Mouse (Mus musculus) megakaryocyte-erythroid progenitor cell, adult 5-6 weeks (primary cell): ENCODE data around the gene Tmem255b. TPM values are rescaled to one million over a fixed set of nuclear protein-coding genes. Genes with fewer than 3 reads are reported as not detected.

Experiments used
- ATAC-seq: replicated peaks from 2 replicates; pipeline ENCODE4 v1.8.0; 2016; ENCODE audit warnings: mild to moderate bottlenecking, inconsistent platforms; ENCODE audit not compliant: severe bottlenecking, poor library complexity, low FRiP score, low TSS enrichment
- total RNA-seq, 2 experiments: library from RNA; stranded (forward) in 1 of 2; stranded (reverse) in 1 of 2; fragments of 200-1000, 215-1000 nt in 1 of 2; fragments of >200 nt in 1 of 2; fragmentation: Nextera tagmentation in 1 of 2; gene quantifications; 2 replicates each; pipeline ENCODE4 v1.2.3; 2014 to 2017

The Tmem255b gene
- total RNA-seq, 2 experiments from 2014 or later, result not detected

GRCm38 (mm10) chr8:13517284-13517781, 82.3 kb downstream of the Tmem255b start:
- ATAC-seq, result no peak

Other genes with a start within 250 kb of the Tmem255b start
- 1.7 and 3.4 TPM in 2 replicates for gene Grtp1, start 234.6 kb upstream of the Tmem255b start, total RNA-seq (2014; fragmentation: Nextera tagmentation)
- gene Grtp1, start 234.6 kb upstream of the Tmem255b start, total RNA-seq (2017), result 1.1 TPM in 1 of 2 replicates, not detected in the other
- gene Adprhl1, start 181.0 kb upstream of the Tmem255b start, total RNA-seq (2014; fragmentation: Nextera tagmentation), result not detected in 2 replicates
- gene Adprhl1, start 181.0 kb upstream of the Tmem255b start, total RNA-seq (2017), result not detected in 2 replicates
- 19.3 and 20.2 TPM in 2 replicates for gene Dcun1d2, start 147.1 kb upstream of the Tmem255b start, total RNA-seq (2014; fragmentation: Nextera tagmentation)
- gene Dcun1d2, start 147.1 kb upstream of the Tmem255b start, total RNA-seq (2017), result 19.0 and 23.1 TPM in 2 replicates
- gene Tmco3, start 147.0 kb upstream of the Tmem255b start, total RNA-seq (2014; fragmentation: Nextera tagmentation), result 12.7 and 14.0 TPM in 2 replicates
- 4.2 and 8.1 TPM in 2 replicates for gene Tmco3, start 147.0 kb upstream of the Tmem255b start, total RNA-seq (2017)
- 260 and 273 TPM in 2 replicates for gene Tfdp1, start 96.4 kb upstream of the Tmem255b start, total RNA-seq (2014; fragmentation: Nextera tagmentation)
- 139 and 212 TPM in 2 replicates for gene Tfdp1, start 96.4 kb upstream of the Tmem255b start, total RNA-seq (2017)
- 0.96 and 1.4 TPM in 2 replicates for gene Atp4b, start 38.4 kb upstream of the Tmem255b start, total RNA-seq (2014; fragmentation: Nextera tagmentation)
- gene Atp4b, start 38.4 kb upstream of the Tmem255b start, total RNA-seq (2017), result 0.80 and 1.1 TPM in 2 replicates
- 0.25 TPM in 1 of 2 replicates, not detected in the other for gene Grk1, start 30.1 kb upstream of the Tmem255b start, total RNA-seq (2014; fragmentation: Nextera tagmentation)
- gene Grk1, start 30.1 kb upstream of the Tmem255b start, total RNA-seq (2017), result not detected in 2 replicates
- not detected in 2 replicates for gene Gas6, start 59.3 kb downstream of the Tmem255b start, total RNA-seq (2014; fragmentation: Nextera tagmentation)
- gene Gas6, start 59.3 kb downstream of the Tmem255b start, total RNA-seq (2017), result 1.3 TPM in 1 of 2 replicates, not detected in the other
- gene 1700029H14Rik, start 127.3 kb downstream of the Tmem255b start, total RNA-seq (2014; fragmentation: Nextera tagmentation), result not detected in 2 replicates
- not detected in 2 replicates for gene 1700029H14Rik, start 127.3 kb downstream of the Tmem255b start, total RNA-seq (2017)
- 34.4 and 36.2 TPM in 2 replicates for gene Rasa3, start 242.4 kb downstream of the Tmem255b start, total RNA-seq (2014; fragmentation: Nextera tagmentation)
- gene Rasa3, start 242.4 kb downstream of the Tmem255b start, total RNA-seq (2017), result 25.9 and 43.0 TPM in 2 replicates